Comparison of ENCODE assay signal across 18 mouse cellular contexts in genomic region chr13:43011516-43011915, GRCm38 (mm10).
DNase-seq lines count a peak whose midpoint lies in the region; ATAC-seq and TF ChIP-seq lines count a peak whose summit lies in the region.
"Had no signal": no experiment of that assay in that cellular context is flagged by ENCODE, and none has a peak within 500 bp of the region (broad histone marks: within the 10 kb centered on the region; RNA-seq: fewer than 3 reads in every experiment).

No protein-coding gene starts in this region.

- H3K27me3 ChIP-seq in heart, embryonic 13.5 days (replicated peaks) = no peaks in the 10 kb centered on the region
- no peaks in the 10 kb centered on the region for H3K27me3 ChIP-seq in heart, embryonic 12.5 days (replicated peaks)
- no peaks in the 10 kb centered on the region for H3K27me3 ChIP-seq in lung, embryonic 14.5 days (ENCODE audit: insufficient read depth, low read length)
- H3K27me3 ChIP-seq: stomach, embryonic 15.5 days had no signal

- H3K36me3 ChIP-seq in heart, embryonic 13.5 days = no peaks in the 10 kb centered on the region
- H3K36me3 ChIP-seq in heart, embryonic 12.5 days = no peaks in the 10 kb centered on the region
- no peaks in the 10 kb centered on the region for H3K36me3 ChIP-seq in lung, embryonic 14.5 days (ENCODE audit: insufficient read depth)
- H3K36me3 ChIP-seq: stomach, embryonic 15.5 days had no signal

- DNase-seq in lung, embryonic 14.5 days = peak; percentile 58
- DNase-seq in lung, postnatal 14 days = no peak
- peak; percentile 54 for DNase-seq in testis, postnatal 14 days (ENCODE audit: low spot score)
- no peak for DNase-seq in testis, postnatal 10 days (ENCODE audit: low spot score)
- peak; percentile 69 for DNase-seq in telencephalon, adult 2 months (ENCODE audit: low read depth, low spot score)
- DNase-seq in urinary bladder, postnatal 25 days (ENCODE audit: low spot score) = no peak
- DNase-seq: adrenal gland, postnatal 25 days; cerebellum, postnatal 10 days; left cerebral cortex, postnatal 4 days; right cerebral cortex, adult 18-20 months; thymus, postnatal 36 days had no signal

- WGBS in heart, embryonic 13.5 days = 43% methylated on average over 3 of the region's 3 CpGs
- 51% methylated on average over 3 of the region's 3 CpGs for WGBS in heart, embryonic 12.5 days
- WGBS in lung, embryonic 14.5 days = 43% methylated on average over 3 of the region's 3 CpGs

- TF ChIP-seq CTCF in lung, embryonic 14.5 days (IDR thresholded peaks at IDR 0.05; ENCODE audit: low read depth) = no peak

- 0 out of 2 replicates have a peak overlapping the region, but pooled peaks have one; percentile 20 for H3K27ac ChIP-seq in heart, embryonic 13.5 days (replicated peaks)
- H3K27ac ChIP-seq in heart, embryonic 12.5 days (ENCODE audit: poor library complexity, severe bottlenecking) = no peak overlapping the region
- peak overlapping the region; percentile 39; the same call in 1 of the 2 replicates for H3K27ac ChIP-seq in lung, embryonic 14.5 days (ENCODE audit: low read depth)
- H3K27ac ChIP-seq: kidney, postnatal 0 days; stomach, embryonic 15.5 days had no signal

- no peak overlapping the region for H3K4me2 ChIP-seq in heart, embryonic 13.5 days
- no peak overlapping the region for H3K4me2 ChIP-seq in heart, embryonic 12.5 days
- H3K4me2 ChIP-seq in lung, embryonic 14.5 days = no peak overlapping the region
- H3K4me2 ChIP-seq: liver, embryonic 11.5 days; stomach, embryonic 15.5 days had no signal

- peaks cover 7% of the 10 kb centered on the region for H3K4me1 ChIP-seq in heart, embryonic 13.5 days
- no peaks in the 10 kb centered on the region for H3K4me1 ChIP-seq in heart, embryonic 12.5 days (replicated peaks)
- H3K4me1 ChIP-seq in lung, embryonic 14.5 days (ENCODE audit: insufficient read depth) = no peaks in the 10 kb centered on the region; the same call in 1 of the 2 replicates
- H3K4me1 ChIP-seq: stomach, embryonic 15.5 days had no signal

- no peak overlapping the region for H3K4me3 ChIP-seq in heart, embryonic 13.5 days
- no peak overlapping the region for H3K4me3 ChIP-seq in heart, embryonic 12.5 days
- H3K4me3 ChIP-seq in lung, embryonic 14.5 days (ENCODE audit: low read depth, low read length) = no peak overlapping the region
- H3K4me3 ChIP-seq: stomach, embryonic 15.5 days had no signal

- H3K9me3 ChIP-seq in heart, embryonic 13.5 days = no peaks in the 10 kb centered on the region
- H3K9me3 ChIP-seq in heart, embryonic 12.5 days (replicated peaks) = no peaks in the 10 kb centered on the region
- no peaks in the 10 kb centered on the region for H3K9me3 ChIP-seq in lung, embryonic 14.5 days (ENCODE audit: low read depth, low read length)
- H3K9me3 ChIP-seq: stomach, embryonic 15.5 days had no signal

- ATAC-seq in heart, embryonic 13.5 days (ENCODE audit: extremely low read depth, insufficient number of reproducible peaks, low FRiP score, low TSS enrichment) = no peak
- no peak for ATAC-seq in heart, embryonic 12.5 days (ENCODE audit: insufficient number of reproducible peaks, low FRiP score)
- ATAC-seq in lung, embryonic 14.5 days (ENCODE audit: insufficient read depth) = peak; percentile 58; the same call in 1 of the 2 replicates
- ATAC-seq: CD4-positive, CD25-positive, alpha-beta regulatory T cell, adult 4 months; intestine, embryonic 16.5 days had no signal

- no peak overlapping the region for H3K9ac ChIP-seq in heart, embryonic 13.5 days
- no peak overlapping the region for H3K9ac ChIP-seq in heart, embryonic 12.5 days
- no peak overlapping the region for H3K9ac ChIP-seq in lung, embryonic 14.5 days
- H3K9ac ChIP-seq: stomach, embryonic 15.5 days had no signal

Comparison
In these comparisons a context has a peak if more than half of its experiments do, and no peak if none do; other contexts are left out.
1. DNase-seq: peak in lung, embryonic 14.5 days (single experiment), testis, postnatal 14 days (single experiment) and telencephalon, adult 2 months (single experiment); none in lung, postnatal 14 days (single experiment), testis, postnatal 10 days (single experiment) and urinary bladder, postnatal 25 days (single experiment).